Mouse (Mus musculus): Measurements from ENCODE around the gene Wbp2nl.

- no peak for TF ChIP-seq POLR2A (IDR thresholded peaks at IDR 0.05; ENCODE audit: insufficient read depth, low read depth, low read length)
- TF ChIP-seq CTCF (IDR thresholded peaks at IDR 0.05; ENCODE audit: insufficient read depth, low read depth, low read length): no peak
Measured at GRCm38 (mm10) chr15:82336629-82337028, 37.9 kb downstream of the Wbp2nl start.

All from olfactory bulb, adult 2 months (tissue).